ENCODE assay signal across 26 mouse cellular contexts in genomic region chr2:163891271-163891670, GRCm38 (mm10). TPM values are rescaled to one million over a fixed set of nuclear protein-coding genes. Genes with fewer than 3 reads are reported as not detected.
A peak's percentile ranks its signal among the peaks of the same experiment; 100 is the strongest.
DNase-seq lines count a peak whose midpoint lies in the region; ATAC-seq and TF ChIP-seq lines count a peak whose summit lies in the region.
"Had no signal": no experiment of that assay in that cellular context is flagged by ENCODE, and none has a peak within 500 bp of the region (broad histone marks: within the 10 kb centered on the region; RNA-seq: fewer than 3 reads in every experiment).

No protein-coding gene starts in this region.

- peaks cover 11% of the 10 kb centered on the region for H3K4me1 ChIP-seq in hindbrain, embryonic 12.5 days
- H3K4me1 ChIP-seq in hindbrain, embryonic 11.5 days (replicated peaks; ENCODE audit: control insufficient read depth, insufficient read depth, low read length): no peaks in the 10 kb centered on the region
- 0 out of 2 replicates have a peak, but pooled peaks cover 3% of the 10 kb centered on the region for H3K4me1 ChIP-seq in midbrain, embryonic 14.5 days (ENCODE audit: control insufficient read depth, insufficient read depth, low read length)
- no peaks in the 10 kb centered on the region for H3K4me1 ChIP-seq in midbrain, embryonic 11.5 days (ENCODE audit: control insufficient read depth, insufficient read depth, low read length)
- H3K4me1 ChIP-seq in E14TG2a.4 (replicated peaks; ENCODE audit: low read depth, low read length): peaks cover 63% of the 10 kb centered on the region
- H3K4me1 ChIP-seq in neural tube, embryonic 14.5 days (ENCODE audit: control insufficient read depth, insufficient read depth, low read length): 0 out of 2 replicates have a peak, but pooled peaks cover 2% of the 10 kb centered on the region
- H3K4me1 ChIP-seq: embryonic facial prominence, embryonic 15.5 days; liver, embryonic 13.5 days; stomach, embryonic 15.5 days had no signal

- H3K9me3 ChIP-seq in hindbrain, embryonic 12.5 days (replicated peaks): no peaks in the 10 kb centered on the region
- H3K9me3 ChIP-seq in hindbrain, embryonic 11.5 days (ENCODE audit: control insufficient read depth, low read length): no peaks in the 10 kb centered on the region
- H3K9me3 ChIP-seq in midbrain, embryonic 14.5 days (ENCODE audit: control insufficient read depth, low read length): no peaks in the 10 kb centered on the region
- no peaks in the 10 kb centered on the region for H3K9me3 ChIP-seq in midbrain, embryonic 11.5 days (ENCODE audit: control insufficient read depth, low read length)
- H3K9me3 ChIP-seq in E14TG2a.4 (ENCODE audit: low read length): no peaks in the 10 kb centered on the region
- no peaks in the 10 kb centered on the region for H3K9me3 ChIP-seq in neural tube, embryonic 14.5 days (ENCODE audit: control insufficient read depth, low read length)
- H3K9me3 ChIP-seq: embryonic facial prominence, embryonic 15.5 days; liver, embryonic 13.5 days; stomach, embryonic 15.5 days had no signal

- H3K9ac ChIP-seq in hindbrain, embryonic 12.5 days: no peak overlapping the region
- H3K9ac ChIP-seq in hindbrain, embryonic 11.5 days (ENCODE audit: low read depth, low read length): no peak overlapping the region
- no peak overlapping the region for H3K9ac ChIP-seq in midbrain, embryonic 14.5 days (replicated peaks; ENCODE audit: low read length)
- H3K9ac ChIP-seq in midbrain, embryonic 11.5 days (ENCODE audit: low read length): no peak overlapping the region
- H3K9ac ChIP-seq in neural tube, embryonic 14.5 days (replicated peaks; ENCODE audit: low read depth, low read length): no peak overlapping the region
- H3K9ac ChIP-seq: embryonic facial prominence, embryonic 15.5 days; liver, embryonic 13.5 days; stomach, embryonic 15.5 days had no signal

- no peak overlapping the region for H3K4me2 ChIP-seq in hindbrain, embryonic 12.5 days (replicated peaks)
- H3K4me2 ChIP-seq in hindbrain, embryonic 11.5 days (replicated peaks; ENCODE audit: low read depth, low read length): no peak overlapping the region
- H3K4me2 ChIP-seq in midbrain, embryonic 14.5 days (ENCODE audit: low read length): no peak overlapping the region
- H3K4me2 ChIP-seq in midbrain, embryonic 11.5 days: no peak overlapping the region
- no peak overlapping the region for H3K4me2 ChIP-seq in neural tube, embryonic 14.5 days (ENCODE audit: low read depth, low read length)
- H3K4me2 ChIP-seq: embryonic facial prominence, embryonic 15.5 days; liver, embryonic 13.5 days; stomach, embryonic 15.5 days had no signal

- no peak for TF ChIP-seq CTCF in E14TG2a.4 (conservative IDR thresholded peaks at IDR 0.05; ENCODE audit: low read length)

- no peaks in the 10 kb centered on the region for H3K36me3 ChIP-seq in hindbrain, embryonic 12.5 days
- H3K36me3 ChIP-seq in hindbrain, embryonic 11.5 days (ENCODE audit: control insufficient read depth, insufficient read depth, low read length): no peaks in the 10 kb centered on the region
- no peaks in the 10 kb centered on the region for H3K36me3 ChIP-seq in midbrain, embryonic 14.5 days (ENCODE audit: control insufficient read depth, insufficient read depth, low read length)
- no peaks in the 10 kb centered on the region for H3K36me3 ChIP-seq in midbrain, embryonic 11.5 days (ENCODE audit: control insufficient read depth, insufficient read depth, low read length)
- no peaks in the 10 kb centered on the region for H3K36me3 ChIP-seq in E14TG2a.4 (ENCODE audit: insufficient read depth, low read length)
- no peaks in the 10 kb centered on the region for H3K36me3 ChIP-seq in neural tube, embryonic 14.5 days (ENCODE audit: control insufficient read depth, insufficient read depth, low read length)
- H3K36me3 ChIP-seq: embryonic facial prominence, embryonic 15.5 days; liver, embryonic 13.5 days; stomach, embryonic 15.5 days had no signal

- 92% methylated on average over 11 of the region's 11 CpGs for WGBS in hindbrain, embryonic 12.5 days
- WGBS in hindbrain, embryonic 11.5 days: 94% methylated on average over 11 of the region's 11 CpGs
- 91% methylated on average over 11 of the region's 11 CpGs for WGBS in midbrain, embryonic 14.5 days
- 93% methylated on average over 11 of the region's 11 CpGs for WGBS in midbrain, embryonic 11.5 days
- WGBS in neural tube, embryonic 14.5 days: 88% methylated on average over 11 of the region's 11 CpGs

- no peak for DNase-seq in hindbrain, embryonic 11.5 days (ENCODE audit: low spot score)
- DNase-seq in midbrain, embryonic 14.5 days: no peak
- DNase-seq in midbrain, embryonic 11.5 days (ENCODE audit: low spot score, missing footprints): no peak
- no peak for DNase-seq in adrenal gland, adult 18-20 months (ENCODE audit: low spot score in 2 of 2)
- DNase-seq: adrenal gland, postnatal 25 days; cerebellum, adult 9-10 months; gastrocnemius, postnatal 36 days; kidney, adult 18-20 months; kidney, postnatal 4 days; liver, embryonic 13.5 days; lung, adult 2 months; lung, postnatal 14 days; thymus, adult 18-20 months; thymus, postnatal 36 days had no signal

- no peak overlapping the region for H3K4me3 ChIP-seq in hindbrain, embryonic 12.5 days
- H3K4me3 ChIP-seq in hindbrain, embryonic 11.5 days (ENCODE audit: low read depth, low read length): no peak overlapping the region
- no peak overlapping the region for H3K4me3 ChIP-seq in midbrain, embryonic 14.5 days (replicated peaks; ENCODE audit: low read depth, low read length)
- H3K4me3 ChIP-seq in midbrain, embryonic 11.5 days (ENCODE audit: low read depth, low read length): no peak overlapping the region
- H3K4me3 ChIP-seq in E14TG2a.4 (replicated peaks; ENCODE audit: low read length): peak overlapping the region; percentile 48
- no peak overlapping the region for H3K4me3 ChIP-seq in neural tube, embryonic 14.5 days (ENCODE audit: low read depth, low read length)
- H3K4me3 ChIP-seq: embryonic facial prominence, embryonic 15.5 days; liver, embryonic 13.5 days; stomach, embryonic 15.5 days had no signal

- H3K27ac ChIP-seq in hindbrain, embryonic 12.5 days: peak overlapping the region; percentile 67
- H3K27ac ChIP-seq in hindbrain, embryonic 11.5 days (ENCODE audit: low read depth, low read length): no peak overlapping the region
- H3K27ac ChIP-seq in midbrain, embryonic 14.5 days (replicated peaks; ENCODE audit: low read depth, low read length): peak overlapping the region; percentile 27
- no peak overlapping the region for H3K27ac ChIP-seq in midbrain, embryonic 11.5 days (ENCODE audit: low read depth, low read length)
- H3K27ac ChIP-seq in neural tube, embryonic 14.5 days (ENCODE audit: low read depth, low read length): peak overlapping the region; percentile 44; the same call in 1 of the 2 replicates
- H3K27ac ChIP-seq: embryonic facial prominence, embryonic 15.5 days; liver, embryonic 13.5 days; stomach, embryonic 15.5 days had no signal

- ATAC-seq in hindbrain, embryonic 12.5 days (ENCODE audit: low FRiP score): no peak
- ATAC-seq in hindbrain, embryonic 11.5 days (ENCODE audit: low FRiP score): no peak
- no peak for ATAC-seq in midbrain, embryonic 14.5 days (ENCODE audit: low FRiP score, low TSS enrichment)
- no peak for ATAC-seq in midbrain, embryonic 11.5 days (ENCODE audit: low FRiP score)
- no peak for ATAC-seq in neural tube, embryonic 14.5 days (ENCODE audit: low read depth)
- ATAC-seq: inflammation-experienced regulatory T-cells, adult 6 months had no signal

- peaks cover 3% of the 10 kb centered on the region for H3K27me3 ChIP-seq in hindbrain, embryonic 12.5 days
- no peaks in the 10 kb centered on the region for H3K27me3 ChIP-seq in hindbrain, embryonic 11.5 days (ENCODE audit: control insufficient read depth, insufficient read depth, low read length)
- H3K27me3 ChIP-seq in midbrain, embryonic 14.5 days (ENCODE audit: control insufficient read depth, insufficient read depth, low read length): no peaks in the 10 kb centered on the region
- no peaks in the 10 kb centered on the region for H3K27me3 ChIP-seq in midbrain, embryonic 11.5 days (ENCODE audit: control insufficient read depth, insufficient read depth, low read length)
- H3K27me3 ChIP-seq in E14TG2a.4 (ENCODE audit: insufficient read depth, low read length): no peaks in the 10 kb centered on the region
- no peaks in the 10 kb centered on the region for H3K27me3 ChIP-seq in neural tube, embryonic 14.5 days (ENCODE audit: control insufficient read depth, insufficient read depth, low read length)
- H3K27me3 ChIP-seq: embryonic facial prominence, embryonic 15.5 days; liver, embryonic 13.5 days; stomach, embryonic 15.5 days had no signal

RNA-seq across cellular contexts. Expression of gene Rims4, which starts 27.2 kb away (rescaled TPM):
- 5.6 TPM in 2 replicates for polyA plus RNA-seq in hindbrain, embryonic 12.5 days (2016; fragmentation: Nextera tagmentation; extraction: Ambion mirVana)
- 0.68 and 0.71 TPM in 2 replicates for polyA plus RNA-seq in hindbrain, embryonic 11.5 days (2014; fragmentation: Nextera tagmentation; extraction: Ambion mirVana)
- polyA plus RNA-seq in midbrain, embryonic 14.5 days (2014; fragmentation: Nextera tagmentation; extraction: Ambion mirVana): 6.2 and 11.8 TPM in 2 replicates
- polyA plus RNA-seq in midbrain, embryonic 11.5 days (2014; fragmentation: Nextera tagmentation; extraction: Ambion mirVana): 0.62 and 1.1 TPM in 2 replicates
- 6.1 and 8.3 TPM in 2 replicates for polyA plus RNA-seq in neural tube, embryonic 14.5 days (2014; fragmentation: Nextera tagmentation; extraction: Ambion mirVana)
- total RNA-seq in adrenal gland, adult 18-20 months (2021): 100 to 1,000 TPM in 1 of 2 experiments, 10 to 100 TPM in 1; 90.5 to 234 TPM
- polyA plus RNA-seq: inflammation-experienced regulatory T-cells, adult 6 months had no signal

RNA-seq across cellular contexts. Expression of gene Kcnk15, which starts 37.8 kb away (rescaled TPM):
- polyA plus RNA-seq in hindbrain, embryonic 12.5 days (2016; fragmentation: Nextera tagmentation; extraction: Ambion mirVana): not detected in 2 replicates
- polyA plus RNA-seq in hindbrain, embryonic 11.5 days (2014; fragmentation: Nextera tagmentation; extraction: Ambion mirVana): not detected in 2 replicates
- polyA plus RNA-seq in midbrain, embryonic 14.5 days (2014; fragmentation: Nextera tagmentation; extraction: Ambion mirVana): not detected in 2 replicates
- not detected in 2 replicates for polyA plus RNA-seq in midbrain, embryonic 11.5 days (2014; fragmentation: Nextera tagmentation; extraction: Ambion mirVana)
- 0.11 and 0.32 TPM in 2 replicates for polyA plus RNA-seq in neural tube, embryonic 14.5 days (2014; fragmentation: Nextera tagmentation; extraction: Ambion mirVana)
- not detected for total RNA-seq in adrenal gland, adult 18-20 months (2021)
- total RNA-seq: adrenal gland, postnatal 25 days; gastrocnemius, postnatal 36 days; heart, adult 8-10 months; heart, postnatal 25 days; megakaryocyte progenitor cell, adult 5-6 weeks had no signal
- polyA plus RNA-seq: embryonic facial prominence, embryonic 15.5 days; heart, embryonic 14.5 days; inflammation-experienced regulatory T-cells, adult 6 months; kidney, embryonic 16.5 days; limb, embryonic 14.5 days; liver, embryonic 13.5 days; lung, adult 2 months; stomach, embryonic 15.5 days had no signal

Comparison
In these comparisons a context has a peak if more than half of its experiments do, and no peak if none do; other contexts are left out.
1. H3K27ac ChIP-seq: peak in hindbrain, embryonic 12.5 days (single experiment), midbrain, embryonic 14.5 days (single experiment) and neural tube, embryonic 14.5 days (single experiment); none in hindbrain, embryonic 11.5 days (single experiment) and midbrain, embryonic 11.5 days (single experiment).